ENCODE assay signal across 1 mouse cellular context in the genomic region with DNA sequence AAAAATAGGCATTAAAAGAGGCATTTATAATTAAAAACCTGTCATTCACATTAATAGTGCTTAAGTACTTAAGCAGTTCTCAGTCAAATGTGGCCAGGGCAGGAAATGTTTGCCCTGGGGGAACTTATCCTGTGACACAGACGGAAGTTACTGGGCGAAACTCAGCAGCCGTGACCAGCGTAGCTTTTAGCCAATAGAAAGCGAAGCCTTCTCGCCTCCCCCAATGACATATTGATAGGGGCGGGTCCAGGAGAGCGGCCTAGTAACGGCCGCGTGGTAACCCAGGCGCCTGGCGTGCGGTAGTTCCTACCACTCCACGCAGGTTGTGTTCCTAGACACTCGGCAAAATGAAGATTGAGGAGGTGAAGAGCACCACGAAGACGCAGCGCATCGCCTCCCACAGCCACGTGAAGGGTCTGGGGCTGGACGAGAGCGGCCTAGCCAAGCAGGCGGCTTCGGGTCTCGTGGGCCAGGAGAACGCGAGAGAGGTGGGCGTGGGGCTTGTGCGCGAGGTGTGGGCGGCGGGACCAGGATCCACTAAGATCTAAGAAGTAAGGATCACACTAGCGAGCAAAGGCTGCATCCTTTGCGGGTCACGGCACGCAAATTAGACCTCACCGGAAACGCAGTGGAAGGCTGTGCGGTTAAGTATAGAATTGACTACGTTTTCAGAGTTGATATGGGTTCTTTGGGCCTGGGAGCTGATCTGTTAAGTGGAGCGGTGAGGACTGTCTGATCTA.
TF ChIP-seq lines count a peak whose summit lies in the region.

Gene Ruvbl1, plus strand, starts transcription at position 229 of the 740 bp plus-strand sequence.

TF ChIP-seq in myocyte, 11 proteins besides CTCF, POLR2A, EP300 and RAD21 (continued from another document):
- no peak for TF ChIP-seq TCF12 (IDR thresholded peaks at IDR 0.05; ENCODE audit: insufficient read depth, poor library complexity, severe bottlenecking)
